Mouse (Mus musculus): Measurements from ENCODE around the gene Dvl2. TPM values are rescaled to one million over a fixed set of nuclear protein-coding genes. Genes with fewer than 3 reads are reported as not detected.

Gene Dvl2
- polyA plus RNA-seq, 2 experiments: 40.3 to 65.4 TPM

DNA sequence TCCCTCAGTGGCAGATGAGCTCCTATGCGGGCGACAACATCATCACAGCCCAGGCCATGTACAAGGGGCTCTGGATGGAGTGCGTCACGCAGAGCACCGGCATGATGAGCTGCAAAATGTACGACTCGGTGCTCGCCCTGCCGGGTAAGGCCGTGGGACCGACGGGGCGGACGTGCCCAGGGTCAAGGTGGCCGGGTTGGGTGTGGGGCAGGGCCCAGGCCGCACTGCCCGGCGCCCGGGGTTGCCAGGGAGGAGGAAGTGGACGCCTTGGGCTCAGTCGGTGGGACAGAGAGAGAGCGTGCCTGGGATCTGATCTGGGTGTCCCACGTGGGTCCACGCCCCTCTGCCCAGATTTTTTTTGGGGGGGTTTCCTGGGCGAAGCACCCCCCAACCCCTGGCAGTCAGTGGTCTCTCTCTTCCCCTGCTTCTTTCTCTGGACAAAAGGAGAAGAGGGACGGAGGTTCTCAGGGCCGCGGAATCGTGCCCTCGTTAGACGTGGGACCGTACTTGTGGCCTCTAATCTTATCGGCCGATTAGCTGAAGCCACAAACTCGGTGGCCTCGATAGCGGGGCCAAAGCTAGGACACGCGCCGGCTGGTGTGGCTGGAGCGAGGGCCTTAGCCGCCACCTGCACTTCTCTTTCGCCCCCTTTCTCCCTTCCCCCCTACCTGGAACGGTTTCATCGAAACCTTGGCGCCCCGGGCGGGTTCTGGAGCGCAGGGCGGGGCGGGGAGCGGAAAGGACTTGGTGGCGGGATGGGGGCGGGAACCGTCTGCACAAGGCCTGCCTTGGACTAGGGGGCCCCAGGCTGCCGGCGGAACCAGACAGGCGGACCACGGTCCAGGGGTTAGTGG is 34.2 kb upstream of the Dvl2 start:
- H3K9me3 ChIP-seq (ENCODE audit: control insufficient read depth, low read length): no peaks in the 10 kb centered on the region
- WGBS: 1% methylated on average over 48 of the region's 59 CpGs
- H3K27me3 ChIP-seq (ENCODE audit: control insufficient read depth, insufficient read depth, low read length): peaks cover 63% of the 10 kb centered on the region
- 0 out of 2 replicates have a peak, but pooled peaks cover 3% of the 10 kb centered on the region for H3K4me1 ChIP-seq (ENCODE audit: control insufficient read depth, insufficient read depth, low read length)
- H3K4me3 ChIP-seq (replicated peaks; ENCODE audit: low read length): peak overlapping the region; percentile 37
- peaks cover 33% of the 10 kb centered on the region for H3K36me3 ChIP-seq (ENCODE audit: control insufficient read depth, insufficient read depth, low read length)
- DNase-seq (ENCODE audit: low spot score) (peak; percentile 39), ATAC-seq (ENCODE audit: low FRiP score, low read depth) (peak; percentile 53; the same call in 1 of the 2 replicates)
- peak overlapping the region; percentile 68 for H3K4me2 ChIP-seq (replicated peaks; ENCODE audit: low read depth, low read length, severe bottlenecking)
- no peak overlapping the region for H3K27ac ChIP-seq (replicated peaks; ENCODE audit: low read depth, low read length)
- no peak for TF ChIP-seq POLR2A (IDR thresholded peaks at IDR 0.05; ENCODE audit: borderline replicate concordance, extremely low read depth, insufficient read depth, insufficient read length)
- peak overlapping the region; percentile 50 for H3K9ac ChIP-seq (ENCODE audit: low read depth, low read length, severe bottlenecking)

DNA sequence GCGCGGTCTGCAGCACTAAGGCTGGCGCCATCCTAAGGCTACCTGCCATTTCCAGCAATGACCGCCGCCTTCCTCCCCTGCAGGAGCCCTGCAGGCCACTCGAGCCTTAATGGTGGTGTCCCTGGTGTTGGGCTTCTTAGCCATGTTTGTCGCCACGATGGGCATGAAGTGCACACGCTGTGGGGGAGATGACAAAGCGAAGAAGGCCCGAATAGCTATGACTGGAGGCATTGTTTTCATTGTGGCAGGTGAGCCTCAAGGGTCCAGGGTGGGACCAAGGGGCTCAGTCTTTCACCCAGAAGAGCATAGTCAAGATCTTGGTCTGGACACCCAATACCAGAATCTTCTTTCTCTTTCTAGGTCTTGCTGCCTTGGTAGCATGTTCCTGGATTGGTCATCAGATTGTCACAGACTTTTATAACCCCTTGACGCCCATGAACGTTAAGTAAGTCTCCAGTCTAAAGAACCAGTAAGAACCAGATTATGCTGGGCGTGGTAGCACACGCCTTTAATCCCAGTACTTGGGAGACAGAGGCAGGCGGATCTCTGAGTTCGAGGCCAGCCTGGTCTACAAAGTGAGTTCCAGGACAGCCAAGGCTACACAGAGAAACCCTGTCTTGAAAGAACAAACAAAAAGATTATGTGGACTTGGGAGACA is 33.4 kb upstream of the Dvl2 start:
- peaks cover 41% of the 10 kb centered on the region for H3K36me3 ChIP-seq (ENCODE audit: control insufficient read depth, insufficient read depth, low read length)
- H3K9me3 ChIP-seq (ENCODE audit: control insufficient read depth, low read length): no peaks in the 10 kb centered on the region
- peak overlapping the region; percentile 50 for H3K9ac ChIP-seq (ENCODE audit: low read depth, low read length, severe bottlenecking)
- H3K4me2 ChIP-seq (replicated peaks; ENCODE audit: low read depth, low read length, severe bottlenecking): peak overlapping the region; percentile 68
- no peak for TF ChIP-seq POLR2A (IDR thresholded peaks at IDR 0.05; ENCODE audit: borderline replicate concordance, extremely low read depth, insufficient read depth, insufficient read length)
- H3K27ac ChIP-seq (replicated peaks; ENCODE audit: low read depth, low read length): no peak overlapping the region
- peaks cover 58% of the 10 kb centered on the region for H3K27me3 ChIP-seq (ENCODE audit: control insufficient read depth, insufficient read depth, low read length)
- H3K4me1 ChIP-seq (ENCODE audit: control insufficient read depth, insufficient read depth, low read length): 0 out of 2 replicates have a peak, but pooled peaks cover 3% of the 10 kb centered on the region
- 42% methylated on average over 17 of the region's 17 CpGs for WGBS
- ATAC-seq (ENCODE audit: low FRiP score, low read depth) (no peak), DNase-seq (ENCODE audit: low spot score) (no peak)
- H3K4me3 ChIP-seq (replicated peaks; ENCODE audit: low read length): peak overlapping the region; percentile 37

DNA sequence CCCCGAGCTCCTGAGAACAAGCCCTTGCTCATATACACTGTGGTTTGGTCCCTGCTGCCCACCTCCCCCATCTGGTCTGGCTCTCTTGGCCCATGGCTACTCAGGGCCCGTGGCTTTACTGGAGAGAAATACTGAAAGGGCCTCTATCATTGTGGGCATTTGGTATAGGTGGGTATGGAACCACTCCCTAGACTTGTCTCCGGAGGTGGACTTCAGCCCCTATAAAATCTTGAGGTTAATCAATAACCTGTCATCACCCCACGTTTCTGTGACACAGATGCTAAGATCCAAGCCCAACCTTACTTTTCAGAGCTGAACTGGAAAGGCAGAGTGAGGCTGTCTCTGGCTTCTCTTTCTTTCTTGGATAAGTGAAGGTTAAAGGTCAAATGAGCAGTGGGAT is 31.6 kb upstream of the Dvl2 start:
- Histone ChIP-seq H3K4me3 (replicated peaks; ENCODE audit: low read length) (no peak overlapping the region), H3K4me1 (ENCODE audit: control insufficient read depth, insufficient read depth, low read length) (0 out of 2 replicates have a peak, but pooled peaks cover 3% of the 10 kb centered on the region), H3K27me3 (ENCODE audit: control insufficient read depth, insufficient read depth, low read length) (peaks cover 43% of the 10 kb centered on the region), H3K27ac (replicated peaks; ENCODE audit: low read depth, low read length) (no peak overlapping the region), H3K9me3 (ENCODE audit: control insufficient read depth, low read length) (no peaks in the 10 kb centered on the region), H3K36me3 (ENCODE audit: control insufficient read depth, insufficient read depth, low read length) (peaks cover 58% of the 10 kb centered on the region), H3K9ac (ENCODE audit: low read depth, low read length, severe bottlenecking) (no peak overlapping the region), H3K4me2 (replicated peaks; ENCODE audit: low read depth, low read length, severe bottlenecking) (no peak overlapping the region)
- DNase-seq (ENCODE audit: low spot score) (no peak), ATAC-seq (ENCODE audit: low FRiP score, low read depth) (no peak)
- TF ChIP-seq POLR2A (IDR thresholded peaks at IDR 0.05; ENCODE audit: borderline replicate concordance, extremely low read depth, insufficient read depth, insufficient read length): no peak
- 85% methylated on average over 4 of the region's 4 CpGs for WGBS

DNA sequence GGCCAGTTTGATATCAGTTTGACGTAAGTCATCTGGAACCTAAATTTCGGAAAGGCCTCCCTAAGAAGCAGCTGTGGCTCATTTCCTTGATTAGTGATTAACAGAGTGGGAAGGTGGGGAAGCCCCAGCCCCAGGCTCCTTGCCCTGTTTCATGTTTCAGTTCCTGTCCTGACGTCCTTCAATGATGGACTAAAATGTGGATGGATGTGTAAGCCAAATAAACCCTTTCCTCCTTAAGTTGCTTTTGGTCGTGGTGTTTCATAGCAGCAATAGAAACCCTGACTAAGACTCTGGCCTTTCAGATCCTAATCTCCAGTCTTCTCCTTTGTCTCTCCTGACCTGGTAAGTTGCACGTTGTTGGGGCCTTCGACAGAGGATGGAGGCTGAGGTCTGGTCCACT is 30.2 kb upstream of the Dvl2 start:
- Histone ChIP-seq H3K27ac (replicated peaks; ENCODE audit: low read depth, low read length) (no peak overlapping the region), H3K4me2 (replicated peaks; ENCODE audit: low read depth, low read length, severe bottlenecking) (no peak overlapping the region), H3K36me3 (ENCODE audit: control insufficient read depth, insufficient read depth, low read length) (peaks cover 71% of the 10 kb centered on the region), H3K4me3 (replicated peaks; ENCODE audit: low read length) (no peak overlapping the region), H3K9ac (ENCODE audit: low read depth, low read length, severe bottlenecking) (no peak overlapping the region), H3K9me3 (ENCODE audit: control insufficient read depth, low read length) (no peaks in the 10 kb centered on the region), H3K27me3 (ENCODE audit: control insufficient read depth, insufficient read depth, low read length) (peaks cover 31% of the 10 kb centered on the region), H3K4me1 (ENCODE audit: control insufficient read depth, insufficient read depth, low read length) (0 out of 2 replicates have a peak, but pooled peaks cover 3% of the 10 kb centered on the region)
- DNase-seq (ENCODE audit: low spot score) (no peak), ATAC-seq (ENCODE audit: low FRiP score, low read depth) (no peak)
- no peak for TF ChIP-seq POLR2A (IDR thresholded peaks at IDR 0.05; ENCODE audit: borderline replicate concordance, extremely low read depth, insufficient read depth, insufficient read length)
- 83% methylated on average over 6 of the region's 6 CpGs for WGBS

DNA sequence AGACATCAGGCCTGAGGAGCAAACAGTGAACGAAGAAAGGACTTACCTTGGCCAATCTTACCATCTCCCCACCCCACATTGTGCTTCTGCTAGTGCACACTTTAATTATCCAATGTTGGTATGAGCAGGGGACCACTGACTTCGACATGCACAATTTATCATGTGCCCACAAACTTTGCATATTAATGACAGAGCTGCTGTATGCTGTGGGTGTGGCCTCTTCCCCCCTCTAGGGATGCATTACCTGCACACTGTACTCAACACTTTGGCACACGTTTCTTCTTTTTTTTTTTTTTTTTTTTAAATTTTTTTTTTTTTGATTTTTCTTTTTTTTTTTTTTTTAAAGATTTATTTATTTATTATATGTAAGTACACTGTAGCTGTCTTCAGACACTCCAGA is 29.6 kb upstream of the Dvl2 start:
- Histone ChIP-seq H3K9me3 (ENCODE audit: control insufficient read depth, low read length) (no peaks in the 10 kb centered on the region), H3K9ac (ENCODE audit: low read depth, low read length, severe bottlenecking) (no peak overlapping the region), H3K4me1 (ENCODE audit: control insufficient read depth, insufficient read depth, low read length) (0 out of 2 replicates have a peak, but pooled peaks cover 3% of the 10 kb centered on the region), H3K4me2 (replicated peaks; ENCODE audit: low read depth, low read length, severe bottlenecking) (no peak overlapping the region), H3K27me3 (ENCODE audit: control insufficient read depth, insufficient read depth, low read length) (peaks cover 26% of the 10 kb centered on the region), H3K36me3 (ENCODE audit: control insufficient read depth, insufficient read depth, low read length) (peaks cover 77% of the 10 kb centered on the region), H3K4me3 (replicated peaks; ENCODE audit: low read length) (no peak overlapping the region), H3K27ac (replicated peaks; ENCODE audit: low read depth, low read length) (no peak overlapping the region)
- no peak for ATAC-seq (ENCODE audit: low FRiP score, low read depth)
- TF ChIP-seq POLR2A (IDR thresholded peaks at IDR 0.05; ENCODE audit: borderline replicate concordance, extremely low read depth, insufficient read depth, insufficient read length): no peak
- DNase-seq (ENCODE audit: low spot score): no peak
- WGBS: 86% methylated on average over 3 of the region's 3 CpGs

Data from limb, embryonic 14.5 days (tissue).